Mouse (Mus musculus) embryonic facial prominence, embryonic 15.5 days (tissue): ENCODE results near the gene Olfr469. TPM values are rescaled to one million over a fixed set of nuclear protein-coding genes. Genes with fewer than 3 reads are reported as not detected.

ENCODE experiments used
- ATAC-seq: fragments of 200-750 bp; cut with Nextera tagmentation; 2 replicates; pipeline ENCODE4 v1.8.0; 2017; ENCODE audit warnings: low read depth, moderate TSS enrichment; ENCODE audit not compliant: insufficient number of reproducible peaks, low FRiP score, low TSS enrichment
- H3K27ac ChIP-seq: fragments of 300-500 bp; sonication (generic); replicated peaks from 2 replicates; pipeline ENCODE4 v1.5.1; 2015; ENCODE audit warnings: mild to moderate bottlenecking, inconsistent platforms
- H3K27me3 ChIP-seq: fragments of 300-500 bp; sonication (generic); 2 replicates; pipeline ENCODE4 v1.6.1; 2015; ENCODE audit warnings: inconsistent platforms
- H3K36me3 ChIP-seq: fragments of 300-500 bp; sonication (generic); 2 replicates; pipeline ENCODE4 v1.6.1; 2015; ENCODE audit warnings: mild to moderate bottlenecking, inconsistent platforms
- H3K4me1 ChIP-seq: fragments of 300-500 bp; sonication (generic); 2 replicates; pipeline ENCODE4 v1.6.1; 2015; ENCODE audit warnings: inconsistent platforms
- H3K4me2 ChIP-seq: fragments of 300-500 bp; sonication (generic); replicated peaks from 2 replicates; pipeline ENCODE4 v1.6.1; 2015; ENCODE audit warnings: mild to moderate bottlenecking, inconsistent platforms
- H3K4me3 ChIP-seq: fragments of 300-500 bp; sonication (generic); replicated peaks from 2 replicates; pipeline ENCODE4 v1.5.1; 2015; ENCODE audit warnings: mild to moderate bottlenecking, inconsistent platforms
- H3K9ac ChIP-seq: fragments of 300-500 bp; sonication (generic); 2 replicates; pipeline ENCODE4 v1.6.1; 2015; ENCODE audit warnings: inconsistent platforms
- H3K9me3 ChIP-seq: fragments of 300-500 bp; sonication (generic); replicated peaks from 2 replicates; pipeline ENCODE4 v1.6.1; 2016; ENCODE audit warnings: inconsistent platforms
- WGBS: fragments of 180-500 bp; shearing (Covaris S2); methylation state at CpG from one replicate; pipeline ENCODE4 v1.1.7; 2015; 5-methylcytosine and 5-hydroxymethylcytosine counted together
- polyA plus RNA-seq: library from polyadenylated mRNA; unstranded; fragments of >200 nt; fragmentation: Nextera tagmentation; extraction: Ambion mirVana; gene quantifications from 2 replicates; pipeline ENCODE4 v1.2.1, GENCODE M21; 2015

Gene Olfr469
- polyA plus RNA-seq, 1 experiment from 2014 or later: not detected

DNA sequence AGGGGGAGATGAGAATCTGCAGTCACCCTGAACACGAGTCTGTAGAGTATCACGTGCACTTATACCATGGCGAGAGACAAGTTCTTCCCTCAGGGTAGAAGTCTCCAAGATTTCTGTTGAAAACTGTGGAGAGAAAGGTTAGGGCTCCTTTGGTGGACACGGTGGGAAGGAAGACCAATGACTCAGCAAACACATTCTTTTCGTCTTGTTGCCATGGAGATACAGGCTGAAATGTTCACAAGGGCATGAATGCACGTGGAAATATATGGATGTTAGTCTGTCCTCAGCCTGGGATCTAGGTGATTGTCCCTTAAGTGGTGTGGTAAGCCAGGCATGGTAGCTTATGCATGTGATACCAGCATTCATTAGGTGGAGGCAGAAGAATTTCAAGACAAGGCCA is 54.5 kb downstream of the Olfr469 start:
- 53% methylated on average over 6 of the region's 6 CpGs for WGBS

More for the DNA sequence above, 54.5 kb downstream of the Olfr469 start:
- ATAC-seq: no peak
- H3K36me3 ChIP-seq: no peaks in the 10 kb centered on the region
- H3K9ac ChIP-seq: no peak overlapping the region
- H3K4me3 ChIP-seq: no peak overlapping the region
- H3K27me3 ChIP-seq: no peaks in the 10 kb centered on the region
- H3K4me2 ChIP-seq: no peak overlapping the region
- no peaks in the 10 kb centered on the region for H3K9me3 ChIP-seq
- H3K4me1 ChIP-seq: no peaks in the 10 kb centered on the region
- H3K27ac ChIP-seq: no peak overlapping the region

Other genes with a start within 250 kb of the Olfr469 start
- gene Ppfibp2, start 230.3 kb downstream of the Olfr469 start, polyA plus RNA-seq: 16.6 and 18.6 TPM in 2 replicates
- gene 5330417H12Rik, start 200.4 kb downstream of the Olfr469 start, polyA plus RNA-seq: 0.23 TPM in 1 of 2 replicates, not detected in the other
- gene Cyb5r2, start 67.5 kb downstream of the Olfr469 start, polyA plus RNA-seq: 0.53 and 0.72 TPM in 2 replicates
- not detected in 2 replicates for gene Ovch2, start 24.3 kb downstream of the Olfr469 start, polyA plus RNA-seq
- 0.18 TPM in 1 of 2 replicates, not detected in the other for gene Olfr467, start 13.3 kb downstream of the Olfr469 start, polyA plus RNA-seq
- gene Olfr470, start 21.9 kb upstream of the Olfr469 start, polyA plus RNA-seq: not detected in 2 replicates
- 0.15 TPM in 1 of 2 replicates, not detected in the other for gene Olfr472, start 72.4 kb upstream of the Olfr469 start, polyA plus RNA-seq
- gene Olfr473, start 104.9 kb upstream of the Olfr469 start, polyA plus RNA-seq: not detected in 2 replicates
- gene Olfr474, start 129.1 kb upstream of the Olfr469 start, polyA plus RNA-seq: not detected in 2 replicates
- not detected in 2 replicates for gene Olfr476, start 139.3 kb upstream of the Olfr469 start, polyA plus RNA-seq
- not detected in 2 replicates for gene Olfr477, start 161.2 kb upstream of the Olfr469 start, polyA plus RNA-seq
- 0.16 TPM in 1 of 2 replicates, not detected in the other for gene Olfr478, start 208.4 kb upstream of the Olfr469 start, polyA plus RNA-seq
- gene Olfr479, start 225.2 kb upstream of the Olfr469 start, polyA plus RNA-seq: 0.05 and 0.09 TPM in 2 replicates
- gene Olfr480, start 241.8 kb upstream of the Olfr469 start, polyA plus RNA-seq: not detected in 2 replicates